Mouse (Mus musculus): ENCODE results near the gene Trp53bp1.

Trp53bp1 gene

DNA sequence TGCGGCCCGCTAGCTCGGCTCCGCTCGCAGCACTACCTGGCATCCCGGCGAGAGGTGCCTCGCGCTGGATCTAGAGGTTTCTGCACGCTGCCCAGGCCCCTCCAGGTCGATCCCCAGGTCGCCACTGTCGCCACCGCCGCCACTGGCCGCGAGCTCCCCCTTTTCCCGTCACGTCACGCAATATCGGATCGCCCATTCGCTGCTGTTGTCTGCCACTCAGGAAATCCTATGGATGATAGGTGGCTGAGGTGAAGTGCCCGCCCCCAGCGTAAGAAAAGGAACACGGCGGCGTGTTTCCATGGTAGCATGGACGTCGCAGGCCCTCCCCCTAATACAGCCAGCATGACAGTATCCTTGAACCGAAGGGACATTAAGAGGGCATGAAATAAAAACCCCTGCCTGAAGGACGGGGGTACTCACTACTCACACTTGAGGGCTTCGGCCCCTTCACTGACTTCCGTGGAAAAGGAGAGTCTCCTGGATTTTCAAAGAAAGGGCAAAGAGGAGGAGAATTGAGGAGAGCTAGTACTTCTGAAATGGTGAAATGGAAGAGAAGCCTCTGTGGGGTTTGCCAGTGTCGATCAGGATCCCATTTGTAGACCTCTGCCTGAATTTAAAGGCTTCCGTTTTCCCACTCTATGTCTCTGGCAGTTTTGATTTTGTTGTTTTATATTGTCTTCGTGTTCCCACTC, at the start of gene Trp53bp1:
Trp53bp1 (minus strand) TSS at position 172 of the 692 bp plus-strand sequence.
- peak; percentile 79 for DNase-seq (ENCODE audit: low read depth, low spot score)

GRCm38 (mm10) chr2:121316278-121316677, 45.1 kb upstream of the Trp53bp1 start:
- DNase-seq (ENCODE audit: low read depth, low spot score) = no peak

DNA sequence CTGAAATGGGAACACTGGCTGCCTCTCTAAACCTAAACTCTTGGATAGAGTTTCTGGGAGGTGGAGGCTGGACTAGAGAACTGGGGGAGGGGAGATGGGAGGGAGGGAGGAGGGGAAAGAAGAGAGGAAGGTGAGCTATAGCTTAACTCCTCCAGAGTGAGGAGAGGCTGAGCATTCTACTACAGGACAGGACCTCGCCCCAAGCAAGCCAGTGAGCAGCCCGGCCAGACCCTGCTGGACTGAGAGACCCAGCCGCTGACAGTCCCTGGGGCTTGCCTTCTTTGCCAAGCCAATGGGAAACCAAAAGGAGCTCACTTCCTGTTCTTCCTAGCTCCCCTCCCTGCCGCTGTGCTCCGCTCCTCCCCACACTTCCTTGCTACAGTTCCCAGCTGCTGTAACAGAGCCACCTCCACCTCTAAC, 37.8 kb upstream of the Trp53bp1 start:
- no peak for DNase-seq (ENCODE audit: low read depth, low spot score)

- DNase-seq (ENCODE audit: low read depth, low spot score) = no peak
Observed at GRCm38 (mm10) chr2:121300036-121300435, 28.8 kb upstream of the Trp53bp1 start.

GRCm38 (mm10) chr2:121299471-121299870, 28.3 kb upstream of the Trp53bp1 start:
- DNase-seq (ENCODE audit: low read depth, low spot score) = no peak

GRCm38 (mm10) chr2:121298131-121298530, 26.9 kb upstream of the Trp53bp1 start:
- DNase-seq (ENCODE audit: low read depth, low spot score) = no peak

DNA sequence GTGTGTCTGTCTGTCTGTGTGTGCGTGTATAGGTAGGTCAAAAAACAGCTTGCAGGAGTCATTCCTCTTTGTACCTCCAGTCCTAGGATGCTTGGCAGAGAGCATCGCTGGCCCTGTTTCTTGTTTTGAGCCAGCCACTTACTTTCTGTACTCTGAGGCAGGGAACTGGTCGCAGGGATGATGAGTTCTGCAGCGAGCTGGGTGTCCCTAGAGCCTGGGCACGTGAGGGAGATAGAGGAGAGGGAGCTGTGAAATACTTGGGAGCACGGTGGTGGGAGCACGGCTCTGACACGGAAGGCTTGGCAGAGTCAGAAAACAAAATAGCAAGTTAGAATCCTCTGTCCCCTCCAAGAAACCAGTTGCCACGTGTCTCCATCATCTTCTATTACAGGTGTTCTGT, 26.5 kb upstream of the Trp53bp1 start:
- no peak for DNase-seq (ENCODE audit: low read depth, low spot score)

DNA sequence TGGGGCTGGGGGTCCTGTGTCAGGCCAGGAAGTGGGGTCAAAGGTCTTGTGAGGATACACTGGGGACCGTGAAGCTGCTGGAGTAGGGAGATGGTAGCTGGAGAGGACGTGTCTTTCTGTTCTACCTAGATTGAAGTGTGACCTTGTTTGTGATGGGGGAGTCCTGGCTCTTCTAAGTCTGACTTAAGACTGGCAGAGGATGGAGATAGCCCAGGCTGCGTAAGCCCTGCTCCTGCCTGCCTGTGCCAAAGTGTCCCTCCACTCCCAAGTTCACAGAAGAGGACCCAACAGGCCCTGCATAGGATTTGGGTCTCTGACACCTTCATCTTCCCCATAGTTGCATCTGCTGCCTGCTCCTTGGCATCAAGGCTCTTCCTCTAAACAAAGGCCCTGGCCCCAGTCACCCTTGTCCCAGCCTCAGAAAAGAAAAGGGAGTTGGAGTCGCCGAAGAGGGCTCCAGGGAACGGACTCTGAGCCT, 25.6 kb upstream of the Trp53bp1 start:
- no peak for DNase-seq (ENCODE audit: low read depth, low spot score)

DNA sequence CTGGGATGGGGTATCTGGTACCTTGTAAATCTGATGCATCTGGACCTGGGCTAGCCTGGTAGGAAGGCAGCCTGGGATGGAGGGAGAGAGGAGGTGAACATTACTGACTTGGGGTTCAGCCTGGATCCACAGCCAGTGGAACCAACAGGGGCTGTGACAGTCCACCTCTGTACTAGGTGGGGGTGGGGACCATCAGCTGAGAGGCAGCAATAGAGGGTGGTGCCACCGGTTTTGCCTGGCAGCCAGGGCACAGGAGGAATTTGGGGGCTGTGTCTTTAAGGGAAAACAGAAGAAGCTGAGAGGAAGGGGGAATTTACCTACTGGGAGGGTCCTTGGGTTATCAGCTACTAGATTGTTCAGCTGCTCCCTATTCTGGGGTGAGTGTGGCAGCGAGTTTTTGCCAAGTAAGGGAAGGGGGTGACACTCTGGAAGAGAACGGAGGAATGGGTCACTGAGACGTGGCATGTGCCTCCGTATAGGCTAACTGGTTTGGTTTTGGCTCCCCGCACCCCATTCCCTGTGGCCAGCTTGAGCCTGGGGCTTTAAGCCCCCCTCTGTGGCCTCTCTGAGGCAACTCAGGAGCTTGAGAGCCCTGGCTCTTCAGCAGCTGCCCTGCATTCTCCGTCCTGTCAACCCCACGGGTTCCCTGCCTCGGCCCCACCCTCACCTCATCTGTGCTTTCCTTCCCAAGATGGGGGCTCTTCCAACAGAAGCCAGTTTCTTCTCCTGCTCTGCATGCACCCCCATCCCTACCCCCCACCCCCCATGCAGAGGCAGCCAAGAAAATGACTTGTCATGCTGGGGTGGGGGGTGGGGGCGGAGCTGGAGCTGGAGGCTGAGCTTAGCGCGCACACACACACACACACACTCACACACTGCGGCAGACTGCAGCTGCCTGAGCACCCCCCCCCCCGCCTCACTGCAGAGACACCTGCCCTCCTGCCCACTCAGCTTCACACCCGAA, 24.7 kb upstream of the Trp53bp1 start:
- no peak for DNase-seq (ENCODE audit: low read depth, low spot score)

DNA sequence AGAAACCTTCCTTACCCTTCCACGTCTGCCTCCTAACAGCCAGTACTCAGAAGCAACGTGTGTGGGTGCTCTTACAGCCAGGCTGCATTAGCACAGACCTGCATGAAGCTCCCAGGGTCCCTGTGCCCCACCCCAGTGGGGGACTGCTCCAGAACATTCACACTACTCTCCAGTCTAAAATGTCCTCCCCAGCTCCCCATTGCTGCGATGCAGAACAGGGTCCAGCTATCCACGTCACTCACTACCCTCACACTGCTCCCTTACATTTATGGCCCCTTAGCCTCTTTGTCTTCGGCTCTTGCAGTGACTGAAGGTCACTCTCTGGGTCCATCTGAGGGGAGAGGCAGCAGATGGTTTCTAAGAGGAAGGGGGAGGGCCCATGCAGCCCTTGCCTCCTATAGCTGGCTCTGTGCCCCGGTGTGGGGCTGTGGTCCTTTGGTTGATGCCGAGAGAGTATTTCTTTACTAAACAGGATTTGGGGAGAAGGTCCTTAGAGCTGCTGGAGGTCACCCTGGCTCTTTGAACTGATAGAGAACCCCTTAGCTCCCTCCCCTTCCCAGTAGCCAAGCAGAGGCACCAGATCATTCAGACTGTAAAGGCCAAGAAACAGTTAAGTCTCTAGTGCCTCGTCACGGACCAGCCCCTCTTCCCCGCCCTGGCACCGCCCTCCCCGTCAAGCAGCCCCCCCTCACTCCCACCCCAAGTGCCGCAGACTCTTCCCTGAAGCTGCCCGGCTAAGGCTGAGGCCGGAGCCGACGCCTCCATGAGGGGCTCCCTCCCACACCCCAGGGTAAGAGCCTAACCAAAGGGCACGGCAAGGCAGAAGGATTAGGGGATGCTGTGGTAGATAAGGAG, 23.8 kb upstream of the Trp53bp1 start:
- DNase-seq (ENCODE audit: low read depth, low spot score) = no peak

DNA sequence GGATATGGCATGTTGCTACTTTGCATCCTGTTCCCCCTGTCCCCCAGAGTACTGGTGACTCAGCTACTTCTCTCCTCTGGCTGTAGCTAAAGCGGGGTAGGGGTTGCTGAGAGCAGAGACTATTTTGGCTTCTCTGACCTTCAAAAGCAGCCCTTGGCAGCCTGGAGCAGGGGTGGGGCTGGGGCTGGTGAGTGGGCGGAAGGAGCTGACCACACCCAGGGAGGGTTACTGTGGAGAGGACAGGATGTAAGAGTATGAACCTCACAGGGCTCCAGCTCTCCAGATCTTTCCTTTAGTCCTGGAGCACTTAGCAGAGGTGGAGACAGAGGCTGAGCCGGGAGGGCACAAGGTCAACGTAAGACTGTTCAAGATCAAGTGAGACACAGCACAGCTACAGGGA, 23.0 kb upstream of the Trp53bp1 start:
- no peak for DNase-seq (ENCODE audit: low read depth, low spot score)

GRCm38 (mm10) chr2:121292316-121293013, 21.3 kb upstream of the Trp53bp1 start:
- no peak for DNase-seq (ENCODE audit: low read depth, low spot score)

GRCm38 (mm10) chr2:121289730-121290540, 18.7 kb upstream of the Trp53bp1 start:
- no peak for DNase-seq (ENCODE audit: low read depth, low spot score)

DNA sequence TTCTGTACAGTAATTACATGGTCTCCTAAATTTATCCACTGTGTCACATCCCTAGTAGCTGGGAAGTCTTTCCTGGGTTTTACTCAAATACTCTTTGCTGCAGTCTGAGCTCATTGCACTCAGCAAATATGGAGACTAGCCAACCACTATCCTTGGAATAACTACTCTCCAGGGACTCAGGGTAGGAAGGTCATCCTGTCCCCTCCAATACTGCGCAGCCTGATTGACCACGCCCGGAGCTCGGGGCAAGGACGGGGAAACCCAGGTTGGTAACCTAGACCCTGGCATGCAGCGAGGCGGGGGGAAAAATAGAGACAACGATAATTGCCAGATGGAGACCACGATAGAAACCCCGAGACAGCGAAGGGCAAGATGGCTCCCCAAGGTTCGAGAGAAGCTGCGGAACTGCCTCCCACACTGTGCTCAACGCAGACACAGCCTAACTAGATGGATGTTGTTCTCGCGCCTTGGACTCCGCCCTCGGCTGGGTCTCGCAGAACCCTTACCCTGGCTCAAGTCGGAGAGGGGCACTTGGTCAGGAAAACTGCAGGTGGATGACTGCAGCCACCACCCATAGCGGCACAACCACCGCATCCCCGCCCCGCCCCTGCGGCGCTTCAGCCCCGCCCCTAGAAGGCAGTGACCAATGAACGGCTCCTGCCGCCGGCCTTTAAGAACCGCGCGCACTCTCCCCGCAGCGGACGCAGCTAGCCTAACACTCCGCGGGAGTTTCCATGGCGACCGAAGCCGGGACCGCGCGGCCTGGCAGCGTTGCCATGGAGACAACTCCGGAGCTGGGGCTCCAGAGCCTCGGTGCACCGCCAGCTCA, 17.9 kb upstream of the Trp53bp1 start, which contains the start of gene Map1a:
Map1a (plus strand) TSS at position 700 of the 829 bp plus-strand sequence.
- peak; percentile 95 for DNase-seq (ENCODE audit: low read depth, low spot score)

DNA sequence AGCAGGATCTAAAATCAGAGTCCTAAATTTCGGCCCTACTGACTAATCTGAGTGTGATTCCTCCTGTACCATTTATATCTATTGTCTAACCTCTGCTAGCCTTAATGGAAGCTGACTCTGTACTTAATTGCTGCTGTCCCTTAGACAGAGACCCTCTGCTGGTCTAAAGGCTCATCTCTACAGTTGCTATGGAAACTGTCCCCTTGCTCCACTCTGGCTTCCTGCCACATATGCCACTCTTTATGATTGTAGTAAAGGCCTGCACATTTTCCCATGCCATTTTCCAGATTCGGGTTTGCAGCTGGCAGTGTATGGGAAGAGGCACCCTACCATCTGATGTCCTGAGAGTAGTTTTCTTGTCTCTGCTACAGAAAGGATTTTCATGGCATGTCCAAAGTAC, 16.6 kb upstream of the Trp53bp1 start:
- DNase-seq (ENCODE audit: low read depth, low spot score) = no peak

GRCm38 (mm10) chr2:121271928-121272516, 815 bp upstream of the Trp53bp1 start:
- no peak for DNase-seq (ENCODE audit: low read depth, low spot score)

- peak; percentile 38 for DNase-seq (ENCODE audit: low read depth, low spot score)
Observed at GRCm38 (mm10) chr2:121270521-121271235, 529 bp downstream of the Trp53bp1 start.

DNA sequence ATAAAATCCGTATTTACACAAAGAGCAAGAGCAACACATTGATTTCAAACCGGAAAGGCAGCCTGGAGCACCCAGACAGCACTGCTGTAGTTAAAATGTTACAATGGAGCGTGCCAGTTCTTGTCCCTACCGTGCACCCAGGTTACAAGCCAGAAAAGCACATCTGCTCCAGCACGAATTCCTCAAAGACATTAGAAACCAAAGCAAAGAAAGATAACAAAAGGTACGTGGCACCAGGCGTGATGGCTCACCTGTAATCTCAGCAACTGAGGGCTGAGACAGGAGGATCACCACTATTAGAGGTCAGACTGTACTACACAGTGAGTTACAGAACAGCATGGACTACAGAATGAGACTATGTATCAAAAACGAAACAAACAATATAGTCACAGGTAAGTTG, 2.8 kb downstream of the Trp53bp1 start:
- DNase-seq (ENCODE audit: low read depth, low spot score) = no peak
